16 mouse cellular contexts compared by ENCODE assay signal in genomic region chr6:29431473-29431872, GRCm38 (mm10). TPM values are rescaled to one million over a fixed set of nuclear protein-coding genes. Genes with fewer than 3 reads are reported as not detected.
DNase-seq lines count a peak whose midpoint lies in the region; ATAC-seq lines count a peak whose summit lies in the region.
"Had no signal": no experiment of that assay in that cellular context is flagged by ENCODE, and none has a peak within 500 bp of the region (broad histone marks: within the 10 kb centered on the region; RNA-seq: fewer than 3 reads in every experiment).

No protein-coding gene starts in this region.

- H3K27ac ChIP-seq in hindbrain, embryonic 11.5 days (ENCODE audit: low read depth, low read length), result no peak overlapping the region
- H3K27ac ChIP-seq in hindbrain, embryonic 16.5 days (ENCODE audit: low read depth, low read length), result no peak overlapping the region
- H3K27ac ChIP-seq in embryonic facial prominence, embryonic 15.5 days (replicated peaks), result peak overlapping the region; percentile 58
- H3K27ac ChIP-seq in heart, embryonic 13.5 days (replicated peaks), result peak overlapping the region; percentile 99
- H3K27ac ChIP-seq: forebrain, embryonic 12.5 days; hindbrain, embryonic 12.5 days; midbrain, embryonic 12.5 days; neural tube, embryonic 15.5 days had no signal

- 17% methylated on average over 5 of the region's 5 CpGs for WGBS in hindbrain, embryonic 11.5 days
- 20% methylated on average over 5 of the region's 5 CpGs for WGBS in hindbrain, embryonic 16.5 days
- 20% methylated on average over 5 of the region's 5 CpGs for WGBS in embryonic facial prominence, embryonic 15.5 days
- 17% methylated on average over 5 of the region's 5 CpGs for WGBS in heart, embryonic 13.5 days

- DNase-seq in hindbrain, embryonic 11.5 days (ENCODE audit: low spot score), result peak; percentile 10
- peak; percentile 89 for DNase-seq in skeletal muscle tissue, adult 2 months (ENCODE audit: low read depth, low spot score)
- DNase-seq in cerebellum, adult 11-12 months, result no peak
- DNase-seq in adrenal gland, adult (ENCODE audit: inconsistent age in 2 of 2, low spot score in 1 of 2), result no peak
- DNase-seq in left cerebral cortex, adult 18-20 months (ENCODE audit: low spot score in 2 of 2), result no peak
- DNase-seq: kidney, adult 8-10 months; thymus, adult 2 months had no signal

- H3K27me3 ChIP-seq in hindbrain, embryonic 11.5 days (ENCODE audit: control insufficient read depth, insufficient read depth, low read length), result peaks cover 30% of the 10 kb centered on the region
- peaks cover 18% of the 10 kb centered on the region for H3K27me3 ChIP-seq in hindbrain, embryonic 16.5 days (replicated peaks; ENCODE audit: control insufficient read depth, insufficient read depth, low read length)
- H3K27me3 ChIP-seq in embryonic facial prominence, embryonic 15.5 days, result no peaks in the 10 kb centered on the region; the same call in 1 of the 2 replicates
- no peaks in the 10 kb centered on the region for H3K27me3 ChIP-seq in heart, embryonic 13.5 days (replicated peaks)

- no peaks in the 10 kb centered on the region for H3K9me3 ChIP-seq in hindbrain, embryonic 11.5 days (ENCODE audit: control insufficient read depth, low read length)
- H3K9me3 ChIP-seq in hindbrain, embryonic 16.5 days (ENCODE audit: control insufficient read depth, low read length), result no peaks in the 10 kb centered on the region
- no peaks in the 10 kb centered on the region for H3K9me3 ChIP-seq in embryonic facial prominence, embryonic 15.5 days (replicated peaks)
- H3K9me3 ChIP-seq in heart, embryonic 13.5 days, result no peaks in the 10 kb centered on the region
- H3K9me3 ChIP-seq: forebrain, embryonic 12.5 days; hindbrain, embryonic 12.5 days; limb, embryonic 15.5 days; midbrain, embryonic 12.5 days; neural tube, embryonic 15.5 days had no signal

- no peak overlapping the region for H3K4me2 ChIP-seq in hindbrain, embryonic 11.5 days (replicated peaks; ENCODE audit: low read depth, low read length)
- H3K4me2 ChIP-seq in hindbrain, embryonic 16.5 days (ENCODE audit: low read length), result no peak overlapping the region
- no peak overlapping the region for H3K4me2 ChIP-seq in embryonic facial prominence, embryonic 15.5 days (replicated peaks)
- peak overlapping the region; percentile 89 for H3K4me2 ChIP-seq in heart, embryonic 13.5 days
- H3K4me2 ChIP-seq: forebrain, embryonic 12.5 days; hindbrain, embryonic 12.5 days; limb, embryonic 15.5 days; midbrain, embryonic 12.5 days; neural tube, embryonic 15.5 days had no signal

- peaks cover 24% of the 10 kb centered on the region for H3K4me1 ChIP-seq in hindbrain, embryonic 11.5 days (replicated peaks; ENCODE audit: control insufficient read depth, insufficient read depth, low read length)
- H3K4me1 ChIP-seq in hindbrain, embryonic 16.5 days (ENCODE audit: control insufficient read depth, insufficient read depth, low read depth, low read length), result peaks cover 22% of the 10 kb centered on the region
- peaks cover 42% of the 10 kb centered on the region for H3K4me1 ChIP-seq in embryonic facial prominence, embryonic 15.5 days
- H3K4me1 ChIP-seq in heart, embryonic 13.5 days, result peaks cover 46% of the 10 kb centered on the region

- no peak overlapping the region for H3K4me3 ChIP-seq in hindbrain, embryonic 11.5 days (ENCODE audit: low read depth, low read length)
- no peak overlapping the region for H3K4me3 ChIP-seq in hindbrain, embryonic 16.5 days (ENCODE audit: low read length)
- H3K4me3 ChIP-seq in embryonic facial prominence, embryonic 15.5 days (replicated peaks), result no peak overlapping the region
- no peak overlapping the region for H3K4me3 ChIP-seq in heart, embryonic 13.5 days
- H3K4me3 ChIP-seq: forebrain, embryonic 12.5 days; hindbrain, embryonic 12.5 days; limb, embryonic 15.5 days; midbrain, embryonic 12.5 days; neural tube, embryonic 15.5 days had no signal

- ATAC-seq in hindbrain, embryonic 11.5 days (ENCODE audit: low FRiP score), result no peak
- ATAC-seq in hindbrain, embryonic 16.5 days, result no peak
- ATAC-seq in embryonic facial prominence, embryonic 15.5 days (ENCODE audit: insufficient number of reproducible peaks, low FRiP score, low TSS enrichment, low read depth), result no peak
- peak; percentile 23; the same call in 1 of the 2 replicates for ATAC-seq in heart, embryonic 13.5 days (ENCODE audit: extremely low read depth, insufficient number of reproducible peaks, low FRiP score, low TSS enrichment)
- ATAC-seq: lung, postnatal 0 days had no signal

- no peak overlapping the region for H3K9ac ChIP-seq in hindbrain, embryonic 11.5 days (ENCODE audit: low read depth, low read length)
- H3K9ac ChIP-seq in hindbrain, embryonic 16.5 days (ENCODE audit: low read depth, low read length), result no peak overlapping the region
- H3K9ac ChIP-seq in embryonic facial prominence, embryonic 15.5 days, result no peak overlapping the region
- H3K9ac ChIP-seq in heart, embryonic 13.5 days, result peak overlapping the region; percentile 98
- H3K9ac ChIP-seq: forebrain, embryonic 12.5 days; hindbrain, embryonic 12.5 days; limb, embryonic 15.5 days; midbrain, embryonic 12.5 days; neural tube, embryonic 15.5 days had no signal

- H3K36me3 ChIP-seq in hindbrain, embryonic 11.5 days (ENCODE audit: control insufficient read depth, insufficient read depth, low read length), result no peaks in the 10 kb centered on the region
- no peaks in the 10 kb centered on the region for H3K36me3 ChIP-seq in hindbrain, embryonic 16.5 days (ENCODE audit: control insufficient read depth, insufficient read depth, low read length)
- H3K36me3 ChIP-seq in embryonic facial prominence, embryonic 15.5 days, result no peaks in the 10 kb centered on the region
- no peaks in the 10 kb centered on the region for H3K36me3 ChIP-seq in heart, embryonic 13.5 days
- H3K36me3 ChIP-seq: forebrain, embryonic 12.5 days; hindbrain, embryonic 12.5 days; limb, embryonic 15.5 days; midbrain, embryonic 12.5 days; neural tube, embryonic 15.5 days had no signal

RNA-seq across cellular contexts. Expression of gene Flnc, which starts 1.6 kb away (rescaled TPM):
- 2.5 and 2.9 TPM in 2 replicates for polyA plus RNA-seq in hindbrain, embryonic 11.5 days (2014; fragmentation: Nextera tagmentation; extraction: Ambion mirVana)
- polyA plus RNA-seq in hindbrain, embryonic 16.5 days (2015; fragmentation: Nextera tagmentation; extraction: Ambion mirVana), result 2.7 and 5.1 TPM in 2 replicates
- polyA plus RNA-seq in embryonic facial prominence, embryonic 15.5 days (2015; fragmentation: Nextera tagmentation; extraction: Ambion mirVana), result 24.0 and 28.7 TPM in 2 replicates
- polyA plus RNA-seq in heart, embryonic 13.5 days (2015; fragmentation: Nextera tagmentation; extraction: Ambion mirVana), result 40.6 and 42.5 TPM in 2 replicates
- total RNA-seq in left cerebral cortex, adult 18-20 months (2021), result 1 to 10 TPM; 1.4 to 1.5 TPM

RNA-seq across cellular contexts. Expression of gene Ccdc136, which starts 35.4 kb away (rescaled TPM):
- polyA plus RNA-seq in hindbrain, embryonic 11.5 days (2014; fragmentation: Nextera tagmentation; extraction: Ambion mirVana), result 25.4 and 27.0 TPM in 2 replicates
- 54.8 and 58.3 TPM in 2 replicates for polyA plus RNA-seq in hindbrain, embryonic 16.5 days (2015; fragmentation: Nextera tagmentation; extraction: Ambion mirVana)
- polyA plus RNA-seq in embryonic facial prominence, embryonic 15.5 days (2015; fragmentation: Nextera tagmentation; extraction: Ambion mirVana), result 23.6 and 24.0 TPM in 2 replicates
- 24.0 and 27.6 TPM in 2 replicates for polyA plus RNA-seq in heart, embryonic 13.5 days (2015; fragmentation: Nextera tagmentation; extraction: Ambion mirVana)
- total RNA-seq in left cerebral cortex, adult 18-20 months (2021), result 100 to 1,000 TPM; 105 to 113 TPM

RNA-seq across cellular contexts. Expression of gene Atp6v1f, which starts 36.0 kb away (rescaled TPM):
- polyA plus RNA-seq in hindbrain, embryonic 11.5 days (2014; fragmentation: Nextera tagmentation; extraction: Ambion mirVana), result 209 and 215 TPM in 2 replicates
- polyA plus RNA-seq in hindbrain, embryonic 16.5 days (2015; fragmentation: Nextera tagmentation; extraction: Ambion mirVana), result 341 and 394 TPM in 2 replicates
- polyA plus RNA-seq in embryonic facial prominence, embryonic 15.5 days (2015; fragmentation: Nextera tagmentation; extraction: Ambion mirVana), result 243 and 252 TPM in 2 replicates
- polyA plus RNA-seq in heart, embryonic 13.5 days (2015; fragmentation: Nextera tagmentation; extraction: Ambion mirVana), result 199 and 231 TPM in 2 replicates
- total RNA-seq in left cerebral cortex, adult 18-20 months (2021), result 100 to 1,000 TPM; 262 TPM

RNA-seq across cellular contexts. Expression of gene Atp6v1fnb, which starts 39.8 kb away (rescaled TPM):
- not detected in 2 replicates for polyA plus RNA-seq in hindbrain, embryonic 11.5 days (2014; fragmentation: Nextera tagmentation; extraction: Ambion mirVana)
- polyA plus RNA-seq in hindbrain, embryonic 16.5 days (2015; fragmentation: Nextera tagmentation; extraction: Ambion mirVana), result 0.56 TPM in 1 of 2 replicates, not detected in the other
- polyA plus RNA-seq in embryonic facial prominence, embryonic 15.5 days (2015; fragmentation: Nextera tagmentation; extraction: Ambion mirVana), result not detected in 2 replicates
- polyA plus RNA-seq in heart, embryonic 13.5 days (2015; fragmentation: Nextera tagmentation; extraction: Ambion mirVana), result not detected in 2 replicates
- under 1 TPM in 1 of 2 experiments, not detected in 1; 0.54 TPM for total RNA-seq in left cerebral cortex, adult 18-20 months (2021)
- polyA plus RNA-seq: hindbrain, embryonic 12.5 days; limb, embryonic 15.5 days; lung, postnatal 0 days; midbrain, embryonic 12.5 days had no signal

RNA-seq across cellular contexts. Expression of gene Opn1sw, which starts 43.2 kb away (rescaled TPM):
- 0.10 and 0.31 TPM in 2 replicates for polyA plus RNA-seq in hindbrain, embryonic 11.5 days (2014; fragmentation: Nextera tagmentation; extraction: Ambion mirVana)
- 0.43 and 0.46 TPM in 2 replicates for polyA plus RNA-seq in hindbrain, embryonic 16.5 days (2015; fragmentation: Nextera tagmentation; extraction: Ambion mirVana)
- polyA plus RNA-seq in embryonic facial prominence, embryonic 15.5 days (2015; fragmentation: Nextera tagmentation; extraction: Ambion mirVana), result 0.85 and 1.2 TPM in 2 replicates
- 0.51 and 0.55 TPM in 2 replicates for polyA plus RNA-seq in heart, embryonic 13.5 days (2015; fragmentation: Nextera tagmentation; extraction: Ambion mirVana)
- under 1 TPM; 0.14 to 0.30 TPM for total RNA-seq in left cerebral cortex, adult 18-20 months (2021)

Comparison
In these comparisons a context has a peak if more than half of its experiments do, and no peak if none do; other contexts are left out.
1. DNase-seq: peak in hindbrain, embryonic 11.5 days (single experiment) and skeletal muscle tissue, adult 2 months (single experiment); none in cerebellum, adult 11-12 months (single experiment), adrenal gland, adult (0 of 2) and left cerebral cortex, adult 18-20 months (0 of 2).
2. H3K27ac ChIP-seq: peak in embryonic facial prominence, embryonic 15.5 days (single experiment) and heart, embryonic 13.5 days (single experiment); none in hindbrain, embryonic 11.5 days (single experiment) and hindbrain, embryonic 16.5 days (single experiment).